Mouse (Mus musculus) cerebellum, adult 8-10 months (tissue): ENCODE results near the gene Gm28048.

Source experiments
- DNase-seq: peaks from one replicate; pipeline ENCODE4 v3.0.0; 2022

Gm28048 gene

DNA sequence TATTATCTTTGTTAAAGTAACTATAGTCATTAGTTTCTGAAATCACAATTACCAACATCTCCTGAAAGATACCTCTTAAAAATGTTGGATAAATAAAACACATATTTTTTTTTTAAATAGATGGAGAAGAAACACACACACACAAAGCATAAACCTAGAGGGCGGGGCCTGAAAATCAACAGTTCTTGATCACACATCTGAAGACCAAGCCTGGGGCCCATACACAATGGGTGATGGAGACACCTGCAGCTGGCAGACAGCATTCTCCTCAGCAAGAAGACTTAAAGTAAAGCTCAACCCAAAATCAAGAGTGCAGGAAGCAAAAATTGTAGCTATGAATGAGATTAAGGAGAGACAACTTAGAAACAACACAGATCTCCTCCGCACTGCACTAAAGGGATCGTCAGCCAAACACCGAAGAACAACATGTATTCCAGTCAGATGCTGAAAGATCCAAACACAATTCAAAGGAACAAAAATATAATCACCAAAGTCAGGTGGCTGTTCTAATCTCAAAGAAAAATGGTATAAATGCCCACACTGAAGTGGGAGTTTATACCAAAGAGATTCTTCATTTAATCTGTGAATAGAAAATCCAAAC is 44.1 kb downstream of the Gm28048 start:
- DNase-seq: no peak

DNA sequence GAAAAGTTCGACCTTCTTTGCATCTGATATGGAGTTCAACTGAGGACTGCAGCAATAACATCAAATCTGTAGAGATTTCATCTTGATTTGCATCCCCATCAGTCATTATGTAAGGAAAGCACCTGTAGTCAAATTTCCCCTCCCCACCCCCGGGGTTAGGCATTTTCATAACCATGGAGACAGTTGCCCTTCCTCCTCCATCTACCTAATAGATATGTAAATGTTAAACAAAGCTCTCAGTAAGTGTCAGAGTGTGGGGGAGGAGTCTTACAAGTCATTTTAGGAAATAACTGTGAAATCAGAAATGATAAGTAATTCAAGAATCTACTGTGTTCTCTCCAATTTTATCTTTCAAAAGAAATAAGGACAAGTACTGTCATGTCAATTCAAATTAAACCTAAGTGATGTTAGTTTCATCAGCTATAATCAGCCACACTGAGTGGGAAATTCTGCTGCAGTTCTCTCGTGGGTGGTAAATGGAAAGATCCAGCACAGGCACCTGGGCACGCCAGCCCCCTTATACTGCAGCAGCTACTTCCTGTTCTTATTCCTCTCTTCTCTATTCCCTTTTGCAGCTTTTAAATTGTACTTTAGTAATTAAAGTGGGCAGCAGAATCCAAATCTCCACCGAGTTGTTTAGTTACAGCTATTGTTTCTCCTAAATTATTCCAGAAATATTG is 45.3 kb downstream of the Gm28048 start:
- no peak for DNase-seq

DNA sequence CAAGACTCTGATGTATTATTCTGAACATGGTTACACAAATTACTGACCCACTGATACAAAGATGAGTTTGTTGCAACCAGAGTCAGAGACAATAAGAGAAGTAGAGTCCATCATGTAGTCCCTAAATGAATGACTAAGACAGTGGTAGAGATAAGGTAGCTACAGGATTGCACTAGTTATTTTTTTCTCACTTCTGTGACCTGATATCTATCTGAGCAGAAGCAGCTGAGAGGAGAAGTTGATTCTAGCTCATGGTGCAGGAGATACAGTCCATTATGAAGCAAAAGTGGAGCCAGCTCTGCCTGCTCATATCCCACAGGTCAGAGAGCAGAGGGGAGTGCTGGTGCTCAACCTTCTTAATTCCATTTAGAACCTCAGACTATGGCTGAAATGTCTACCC is 49.7 kb downstream of the Gm28048 start:
- DNase-seq: no peak

DNA sequence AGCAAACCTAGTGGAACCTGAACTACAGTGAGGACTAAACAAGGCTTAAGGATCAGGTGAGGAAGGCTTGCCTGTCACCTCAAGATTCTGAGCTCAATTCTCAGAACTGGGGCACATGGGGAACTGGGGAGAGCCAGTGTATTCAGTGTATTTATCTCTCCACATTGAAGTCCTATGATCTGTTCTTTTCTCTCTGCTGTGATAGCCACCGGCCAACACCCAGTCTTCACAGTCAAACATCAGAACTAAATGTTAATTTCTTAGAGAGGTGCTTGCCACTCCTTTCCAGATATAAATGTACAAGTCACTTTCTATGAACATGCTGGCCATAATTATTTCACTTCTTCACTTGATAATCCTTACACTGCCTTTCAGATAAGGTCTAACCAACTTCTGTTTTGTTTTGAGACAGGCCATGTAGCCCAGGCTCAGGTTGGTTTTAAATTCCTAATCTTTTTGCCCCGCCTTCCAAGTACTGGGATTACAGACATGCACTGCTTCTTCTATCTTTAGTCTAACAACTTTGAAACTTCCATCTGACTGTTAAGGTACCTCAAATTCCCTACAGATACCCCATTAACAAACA is 50.5 kb downstream of the Gm28048 start:
- DNase-seq: no peak

GRCm38 (mm10) chr11:22930129-22930528 is 51.8 kb downstream of the Gm28048 start:
- no peak for DNase-seq

DNA sequence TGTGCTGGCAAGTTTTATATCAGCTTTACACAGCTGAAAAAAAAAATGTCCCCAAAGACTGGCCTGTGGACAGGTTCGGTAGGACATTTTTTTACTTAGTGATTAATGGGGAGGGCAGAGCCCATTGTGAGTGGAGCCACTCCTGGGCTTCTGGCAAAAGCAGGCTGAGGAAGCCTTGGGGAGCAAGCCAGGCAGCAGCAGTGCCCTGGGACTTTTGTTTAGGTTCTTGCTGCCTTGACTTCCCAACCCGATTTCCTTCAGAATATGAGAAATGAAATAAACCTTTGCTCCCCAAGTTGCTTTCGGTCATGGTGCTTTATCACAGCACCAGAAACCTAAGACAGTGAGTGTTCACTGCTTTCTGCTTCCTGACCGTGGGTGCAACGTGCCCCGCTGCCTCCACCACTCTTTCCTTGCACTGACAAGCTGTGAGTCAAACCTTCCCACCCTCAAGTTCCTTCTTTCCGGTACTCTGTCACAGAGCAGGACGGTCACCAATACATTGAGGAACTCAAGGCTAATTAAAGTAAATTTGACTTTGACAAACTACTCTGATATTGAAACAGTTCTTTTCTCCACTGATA is 53.2 kb downstream of the Gm28048 start:
- DNase-seq: no peak

DNA sequence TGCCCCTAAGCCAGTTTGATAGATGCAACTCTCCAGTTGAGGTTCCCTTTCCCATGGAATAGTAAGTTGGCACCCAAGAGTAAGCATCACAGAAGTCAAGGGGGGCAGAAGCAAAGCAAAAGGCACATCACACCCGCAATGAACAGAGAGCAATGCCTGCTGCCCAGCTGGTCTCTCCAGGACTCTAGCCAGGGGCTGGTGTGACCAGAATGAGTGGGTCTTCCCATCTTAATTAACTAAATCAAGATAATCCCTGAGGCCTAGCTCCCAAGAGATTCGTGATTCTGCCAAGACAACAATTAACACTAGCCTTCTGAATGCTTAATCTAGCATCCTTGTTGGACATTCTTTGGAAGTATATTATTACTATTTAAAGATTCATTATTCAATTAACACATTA is 58.3 kb downstream of the Gm28048 start:
- no peak for DNase-seq

DNA sequence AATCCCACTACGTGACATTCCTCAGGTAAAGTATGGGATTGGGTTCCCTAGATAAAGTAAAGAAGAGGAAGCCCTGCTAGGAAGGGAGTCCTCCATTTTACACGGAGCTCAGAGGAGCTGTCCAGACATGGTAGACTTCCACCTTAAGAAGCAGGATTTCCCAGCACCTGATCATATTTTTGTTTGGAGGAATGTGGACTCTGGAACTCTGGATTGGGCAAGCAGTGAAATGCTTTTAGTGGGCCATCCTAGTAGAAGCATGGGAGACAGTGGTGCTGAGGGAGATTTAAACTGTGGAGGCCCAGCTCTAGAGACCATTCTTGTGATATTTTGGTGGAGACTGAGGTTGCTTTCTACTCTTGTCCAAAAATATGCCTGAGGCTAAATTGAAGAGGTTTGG is 59.3 kb downstream of the Gm28048 start:
- DNase-seq: no peak

- no peak for DNase-seq
Measured at GRCm38 (mm10) chr11:22919336-22919735, 62.6 kb downstream of the Gm28048 start.

GRCm38 (mm10) chr11:22917786-22918185 is 64.1 kb downstream of the Gm28048 start:
- DNase-seq: no peak

GRCm38 (mm10) chr11:22913744-22914143 is 68.1 kb downstream of the Gm28048 start:
- DNase-seq: no peak

DNA sequence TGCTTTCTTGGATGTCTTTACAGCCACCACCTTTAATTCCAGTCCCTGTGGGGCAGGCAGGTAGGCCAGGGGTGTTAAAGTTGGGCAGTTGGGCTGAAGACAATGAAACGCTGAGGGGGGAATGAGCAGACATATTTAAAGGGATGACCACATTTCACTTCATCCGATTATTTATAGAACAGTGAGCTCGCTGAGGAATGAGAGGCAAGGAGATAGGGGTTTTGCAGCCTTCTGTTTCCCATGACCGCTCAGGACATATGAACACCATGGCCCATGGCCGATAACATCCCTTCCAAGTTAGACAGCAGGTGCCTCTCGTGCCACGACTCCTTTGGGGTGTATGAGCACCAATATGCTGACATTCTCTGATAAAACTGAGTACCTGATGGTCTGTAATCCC is 70.1 kb downstream of the Gm28048 start:
- no peak for DNase-seq

- DNase-seq: no peak
Measured at GRCm38 (mm10) chr11:22906453-22906865, 75.4 kb downstream of the Gm28048 start.

DNA sequence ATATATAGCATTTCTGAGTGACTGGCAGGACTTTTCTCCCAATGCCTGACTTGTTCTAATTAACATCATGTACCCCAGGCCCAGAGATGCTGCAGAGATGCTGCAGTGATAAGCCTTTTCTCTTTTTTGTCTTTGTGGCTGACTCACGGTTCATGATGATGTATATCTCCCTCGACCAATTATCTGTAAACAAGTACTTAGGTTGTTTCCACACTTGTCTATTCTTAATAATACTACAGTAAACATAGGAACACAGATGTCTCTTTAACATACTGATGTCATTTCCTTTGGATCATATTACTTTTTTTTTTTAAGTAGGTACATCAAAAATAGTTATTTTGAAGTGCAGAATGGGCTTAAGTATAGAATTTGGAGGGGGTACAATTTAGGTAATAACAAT is 79.0 kb downstream of the Gm28048 start:
- DNase-seq: no peak

- no peak for DNase-seq
Measured at GRCm38 (mm10) chr11:22900041-22900440, 81.8 kb downstream of the Gm28048 start.

DNA sequence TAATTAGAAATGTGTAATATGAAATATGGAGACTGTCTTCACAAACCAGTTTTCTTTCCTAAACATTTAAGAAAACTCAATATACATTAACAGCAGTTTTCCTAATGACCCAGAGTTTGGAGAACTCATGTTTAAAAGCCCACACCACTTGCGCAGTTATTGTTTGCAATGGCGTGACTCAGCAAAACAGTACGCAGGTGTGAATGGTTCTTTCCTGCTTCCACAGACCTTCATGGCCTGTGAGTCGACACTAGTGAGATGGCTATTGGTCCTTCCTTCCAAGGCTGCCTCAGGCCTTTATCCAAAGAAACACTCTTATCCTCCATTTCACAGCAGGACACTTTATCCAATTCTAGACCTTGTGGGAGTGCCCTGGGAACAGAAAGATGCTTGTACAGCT is 84.2 kb downstream of the Gm28048 start:
- DNase-seq: no peak

DNA sequence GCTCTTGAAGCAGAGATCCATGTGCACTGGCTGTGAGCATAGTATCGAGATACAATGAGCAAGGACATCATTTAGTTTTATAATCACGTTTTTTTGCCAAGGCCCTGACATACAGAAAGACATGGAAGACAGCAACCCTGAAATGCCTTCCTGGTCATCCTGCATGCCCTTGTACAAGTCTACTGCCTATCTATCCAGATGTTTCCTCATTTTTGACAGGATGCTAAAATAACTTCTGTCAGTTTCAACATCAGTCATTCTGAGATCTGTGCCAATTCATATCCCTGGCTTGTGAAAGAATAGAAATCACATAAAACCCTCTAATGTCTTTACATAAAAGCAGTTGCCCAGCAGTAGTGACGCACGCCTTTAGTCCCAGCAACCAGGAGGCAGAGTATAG is 84.8 kb downstream of the Gm28048 start:
- DNase-seq: no peak

DNA sequence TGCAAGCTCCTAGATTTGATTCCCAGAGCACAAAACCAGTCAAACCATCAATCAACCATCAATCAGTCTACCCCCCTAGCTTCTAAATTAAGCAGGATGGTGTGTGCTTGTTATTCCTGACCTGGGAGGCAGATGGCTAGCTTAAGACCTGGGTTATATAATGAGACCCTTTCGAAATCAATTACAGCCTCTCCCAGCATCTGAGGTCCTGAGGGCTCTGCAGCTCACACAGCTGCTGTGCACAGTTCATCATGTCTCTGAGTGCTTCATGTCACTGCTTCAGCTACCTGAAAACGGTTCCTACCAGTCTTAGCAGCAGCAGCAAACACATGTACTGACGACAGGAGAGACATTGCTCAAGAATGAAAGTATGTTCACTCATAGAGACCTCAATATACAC is 88.8 kb downstream of the Gm28048 start:
- no peak for DNase-seq

GRCm38 (mm10) chr11:22892466-22892865 is 89.4 kb downstream of the Gm28048 start:
- no peak for DNase-seq

DNA sequence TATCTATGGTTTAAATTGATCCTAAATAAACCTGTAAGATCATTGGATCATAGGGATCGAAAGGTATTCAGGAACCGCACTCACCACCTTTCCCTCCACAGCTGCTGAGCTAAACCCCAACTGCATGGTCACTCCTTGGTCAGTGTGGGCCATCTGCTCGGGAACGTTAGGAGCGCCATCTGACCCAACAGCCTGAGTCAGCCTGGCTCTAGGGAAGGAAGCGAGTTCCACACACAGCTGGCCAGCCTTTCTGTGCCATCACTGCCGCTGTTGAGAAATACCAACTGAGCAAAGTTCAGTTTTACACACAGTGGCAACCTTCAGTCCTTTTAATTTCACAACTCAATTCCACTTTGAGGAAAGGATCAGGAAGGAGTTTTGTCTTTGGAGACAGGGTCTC is 90.0 kb downstream of the Gm28048 start:
- no peak for DNase-seq

DNA sequence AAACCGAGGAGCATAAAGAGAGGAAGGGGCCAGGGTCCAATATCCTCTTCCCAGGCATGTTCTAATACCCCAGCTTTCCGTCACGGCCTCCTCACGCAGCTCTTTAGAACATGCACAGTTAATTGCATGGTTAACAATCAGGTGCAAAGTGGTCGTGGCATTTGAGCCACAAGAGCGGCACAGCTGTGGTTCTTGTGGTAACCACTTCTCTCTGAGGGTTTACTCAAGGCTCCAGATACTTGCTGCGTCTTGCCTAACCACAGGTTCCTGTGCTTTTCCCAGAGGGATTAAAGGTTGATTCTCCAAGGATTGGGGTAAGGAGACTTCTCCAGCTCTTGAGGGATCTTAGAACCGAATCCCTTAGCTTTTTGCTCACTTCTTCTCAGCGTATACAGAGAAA is 90.6 kb downstream of the Gm28048 start:
- DNase-seq: no peak

GRCm38 (mm10) chr11:22889224-22889623 is 92.7 kb downstream of the Gm28048 start:
- DNase-seq: no peak

DNA sequence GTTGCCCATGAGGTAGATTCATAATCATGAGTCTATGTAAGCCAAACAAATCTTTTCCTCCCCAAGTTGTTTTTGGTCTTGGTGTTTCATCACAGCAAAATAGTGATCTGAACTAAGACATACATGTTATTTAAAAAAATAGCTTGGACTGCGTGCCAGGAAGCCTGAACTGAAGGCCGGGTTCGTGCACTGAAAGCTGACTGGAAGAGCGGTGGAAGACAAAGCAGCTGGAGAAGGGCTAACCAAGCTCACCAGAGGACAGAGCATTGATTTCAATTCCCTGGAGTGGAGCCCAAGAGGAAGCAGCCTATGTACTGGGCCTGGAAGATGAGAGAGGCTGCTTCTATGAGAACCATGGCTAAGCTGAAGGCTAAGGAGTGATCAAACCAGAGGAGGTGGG is 94.9 kb downstream of the Gm28048 start:
- no peak for DNase-seq

DNA sequence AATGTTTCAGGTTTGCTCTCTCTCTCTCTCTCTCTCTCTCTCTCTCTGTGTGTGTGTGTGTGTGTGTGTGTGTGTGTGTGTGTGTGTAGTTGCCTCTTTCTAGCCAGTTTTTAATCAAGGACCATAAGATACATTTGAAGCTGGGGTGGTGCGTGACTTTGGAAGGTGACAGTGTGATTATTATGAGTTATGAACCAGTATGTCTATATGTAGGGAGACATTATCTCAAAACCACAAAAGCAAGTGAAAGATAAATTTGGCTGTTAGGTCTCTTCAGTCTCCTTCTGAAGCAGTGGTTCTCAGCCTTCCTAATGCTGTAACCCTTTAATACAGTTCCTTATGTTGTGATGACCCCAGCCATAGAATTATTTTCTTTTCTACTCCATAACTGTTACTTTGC is 96.5 kb downstream of the Gm28048 start:
- DNase-seq: no peak
